Mouse (Mus musculus) myocyte (in vitro differentiated cells): Measurements from ENCODE around the gene Chrnb1. TPM values are rescaled to one million over a fixed set of nuclear protein-coding genes. Genes with fewer than 3 reads are reported as not detected.

Experiments
- H3K27me3 ChIP-seq: one replicate; pipeline ENCODE4 v1.6.1; 2011; ENCODE audit not compliant: control insufficient read depth, insufficient read depth, insufficient read length
- H3K36me3 ChIP-seq: one replicate; pipeline ENCODE4 v1.6.1; 2011; ENCODE audit not compliant: control insufficient read depth, insufficient read depth
- H3K4me2 ChIP-seq: one replicate; pipeline ENCODE4 v1.6.1; 2011; ENCODE audit warnings: low read depth, control low read depth
- H3K4me3 ChIP-seq: one replicate; pipeline ENCODE4 v1.5.1; 2011; ENCODE audit warnings: mild to moderate bottlenecking, control low read depth, moderate library complexity
- H3K79me2 ChIP-seq: one replicate; pipeline ENCODE4 v1.6.1; 2011; ENCODE audit not compliant: control insufficient read depth, insufficient read depth
- H3ac ChIP-seq: one replicate; pipeline ENCODE4 v1.6.1; 2011; ENCODE audit not compliant: control insufficient read depth, insufficient read length
- CEBPB ChIP-seq: IDR thresholded peaks from 2 replicates; pipeline ENCODE4 v1.6.1; 2011; ENCODE audit warnings: mild to moderate bottlenecking, moderate library complexity; ENCODE audit not compliant: poor library complexity, insufficient read depth, severe bottlenecking
- E2F4 ChIP-seq: IDR thresholded peaks from one replicate; pipeline ENCODE4 v1.6.1; 2011; ENCODE audit warnings: mild to moderate bottlenecking, control low read depth, moderate library complexity; ENCODE audit not compliant: insufficient read depth
- MAX ChIP-seq: IDR thresholded peaks from one replicate; pipeline ENCODE4 v1.6.1; 2011; ENCODE audit warnings: low read depth, mild to moderate bottlenecking, control low read depth
- MYOD1 ChIP-seq, 3 experiments: IDR thresholded peaks; one replicate each; pipeline ENCODE4 v1.6.1; 2011; ENCODE audit warnings: control low read depth in 2 of 3, low read depth in 2 of 3, mild to moderate bottlenecking in 2 of 3, moderate library complexity in 1 of 3; ENCODE audit not compliant: insufficient read length in 2 of 3, control insufficient read depth in 1 of 3
- MYOG ChIP-seq, 3 experiments: IDR thresholded peaks; one replicate each; pipeline ENCODE4 v1.6.1; 2011; ENCODE audit warnings: control low read depth in 2 of 3, low read depth in 2 of 3, mild to moderate bottlenecking in 2 of 3; ENCODE audit not compliant: insufficient read length in 2 of 3, control insufficient read depth in 1 of 3, insufficient read depth in 1 of 3
- POLR2A ChIP-seq: IDR thresholded peaks from one replicate; pipeline ENCODE4 v1.6.1; 2011; ENCODE audit warnings: low read depth, mild to moderate bottlenecking, control low read depth, moderate library complexity; ENCODE audit not compliant: insufficient read length
- POLR2AphosphoS2 ChIP-seq: IDR thresholded peaks from one replicate; pipeline ENCODE4 v1.6.1; 2011; ENCODE audit warnings: low read depth, control low read depth; ENCODE audit not compliant: insufficient read length
- REST ChIP-seq: IDR thresholded peaks from one replicate; pipeline ENCODE4 v1.6.1; 2011; ENCODE audit warnings: mild to moderate bottlenecking, control low read depth, moderate library complexity; ENCODE audit not compliant: insufficient read depth, insufficient read length
- SRF ChIP-seq: IDR thresholded peaks from one replicate; pipeline ENCODE4 v1.6.1; 2011; ENCODE audit warnings: low read depth; ENCODE audit not compliant: control insufficient read depth, insufficient read length
- TCF12 ChIP-seq: IDR thresholded peaks from one replicate; pipeline ENCODE4 v1.6.1; 2011; ENCODE audit warnings: mild to moderate bottlenecking, control low read depth; ENCODE audit not compliant: poor library complexity, insufficient read depth, severe bottlenecking
- TCF3 ChIP-seq: IDR thresholded peaks from one replicate; pipeline ENCODE4 v1.6.1; 2011; ENCODE audit warnings: low read depth, control low read depth; ENCODE audit not compliant: insufficient read length
- USF1 ChIP-seq: IDR thresholded peaks from one replicate; pipeline ENCODE4 v1.6.1; 2011; ENCODE audit warnings: low read depth, mild to moderate bottlenecking, control low read depth, moderate library complexity
- polyA plus RNA-seq: library from polyadenylated mRNA; unstranded; fragments of >200 nt; fragmentation: generic; extraction: Trizol; gene quantifications from one replicate; pipeline ENCODE4 v1.2.1, GENCODE M21; 2012; ENCODE audit warnings: missing spikeins

Gene Chrnb1
- polyA plus RNA-seq, 1 experiment, result 95.3 TPM

DNA sequence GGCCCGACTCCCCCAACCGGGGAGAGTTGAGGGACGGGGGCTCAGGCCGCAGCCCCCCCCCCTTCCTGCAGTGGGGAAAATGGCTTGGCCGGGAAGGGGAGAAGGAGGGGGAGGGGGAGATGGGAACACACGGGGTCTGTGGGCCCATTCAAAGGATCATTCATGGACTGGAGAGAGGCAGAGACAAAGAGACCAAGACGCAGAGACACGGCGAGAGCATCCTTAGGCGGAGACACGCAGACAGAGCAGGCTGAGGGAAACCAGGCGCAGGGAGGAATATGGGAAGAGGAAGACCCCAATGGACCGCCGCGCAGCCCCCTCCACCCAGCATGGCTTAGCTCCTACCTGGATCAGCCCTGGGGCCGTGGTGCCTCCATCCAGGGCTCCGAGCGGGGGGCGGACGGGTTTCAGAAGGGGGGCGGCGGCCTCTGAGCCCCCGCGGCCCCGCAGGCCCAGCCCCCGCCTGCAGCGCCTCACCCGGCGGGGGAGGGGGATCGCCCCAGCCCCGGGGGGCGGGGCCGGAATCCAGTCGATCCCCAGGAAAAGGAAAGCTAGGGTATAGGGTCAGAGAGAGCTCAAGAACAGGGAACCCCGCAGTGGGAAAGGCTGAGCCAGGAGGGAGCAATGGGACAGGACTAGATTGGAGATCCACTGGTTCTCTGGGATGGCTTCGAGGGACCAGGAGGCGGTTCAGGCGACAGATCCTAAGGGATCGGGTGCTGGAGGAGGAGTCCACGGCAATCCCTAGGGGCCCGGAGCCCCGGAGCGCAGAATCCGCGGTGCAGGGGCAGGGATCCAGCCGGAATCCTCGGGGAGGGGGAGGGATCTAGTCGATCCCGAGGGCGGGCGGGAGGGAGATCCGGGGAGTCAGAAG, 41.2 kb upstream of the Chrnb1 start:
- no peak for TF ChIP-seq MYOG (IDR thresholded peaks at IDR 0.05; ENCODE audit: control insufficient read depth in 1 of 3, insufficient read depth in 1 of 3, insufficient read length in 2 of 3, low read depth in 2 of 3)
- TF ChIP-seq MAX, result no peak
- no peak for TF ChIP-seq TCF3
- no peak for TF ChIP-seq E2F4
- no peak for TF ChIP-seq TCF12
- no peak for TF ChIP-seq POLR2A
- TF ChIP-seq REST, result no peak
- TF ChIP-seq CEBPB, result no peak
- no peak for TF ChIP-seq MYOD1 (IDR thresholded peaks at IDR 0.05; ENCODE audit: control insufficient read depth in 1 of 3, insufficient read length in 2 of 3, low read depth in 2 of 3)
- no peak for TF ChIP-seq POLR2AphosphoS2
- no peak for TF ChIP-seq SRF
- no peak for TF ChIP-seq USF1
- H3K27me3 ChIP-seq, result no peaks in the 10 kb centered on the region
- H3K79me2 ChIP-seq, result no peaks in the 10 kb centered on the region
- peak overlapping the region; percentile 39 for H3K4me3 ChIP-seq
- H3K36me3 ChIP-seq, result no peaks in the 10 kb centered on the region
- peak overlapping the region; percentile 84 for H3ac ChIP-seq
- peak overlapping the region; percentile 86 for H3K4me2 ChIP-seq

DNA sequence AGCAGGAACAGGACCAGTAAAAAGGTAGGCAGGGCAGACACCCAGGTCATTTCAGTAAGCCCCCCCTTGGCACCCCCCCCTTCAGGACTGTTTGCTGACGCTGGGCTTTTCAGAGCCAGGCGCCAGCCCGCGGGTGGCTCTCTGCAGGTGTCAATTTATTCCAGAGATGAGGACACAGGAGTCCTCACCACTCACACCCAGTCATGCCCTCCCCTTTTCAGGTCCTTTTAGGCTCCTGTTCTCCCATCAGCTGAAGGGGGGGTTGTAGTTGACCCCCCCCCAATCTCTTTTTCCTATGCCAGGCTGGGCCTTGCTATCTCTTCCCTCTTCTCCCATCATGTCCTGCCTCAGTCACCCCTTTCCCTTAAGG, 40.2 kb upstream of the Chrnb1 start:
- Histone ChIP-seq H3K4me3 (peak overlapping the region; percentile 39), H3K4me2 (peak overlapping the region; percentile 86)

DNA sequence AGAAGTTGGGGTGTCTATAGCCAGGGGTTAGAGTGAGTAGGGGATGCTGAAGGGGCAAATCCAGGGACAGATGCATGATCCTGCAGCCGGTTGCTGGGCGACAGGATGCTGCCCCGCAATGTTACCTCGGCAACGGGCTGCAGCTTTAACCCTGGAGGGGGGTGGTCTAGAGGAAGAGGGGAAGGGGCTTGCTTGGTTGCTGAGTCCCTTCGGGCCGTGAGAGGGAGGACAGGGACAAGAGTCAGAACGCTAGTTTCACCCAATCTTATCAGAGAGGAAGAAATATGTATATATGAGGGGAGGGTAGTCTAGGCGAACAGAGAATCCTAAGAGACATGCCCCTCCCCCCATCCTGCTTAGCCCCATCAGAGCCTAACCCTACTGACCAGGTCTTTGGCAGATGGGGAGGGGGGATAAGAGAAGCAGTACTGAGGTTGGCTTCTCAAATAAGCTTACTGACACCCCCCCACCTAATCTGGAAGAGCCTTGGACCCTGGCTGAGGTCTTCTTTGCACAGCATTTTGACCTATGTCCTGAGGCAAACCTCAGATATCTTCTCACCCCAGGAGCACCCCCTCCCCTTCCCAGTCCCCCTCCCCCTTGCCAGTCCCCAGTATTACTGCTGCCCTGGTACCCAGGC, 39.7 kb upstream of the Chrnb1 start:
- TF ChIP-seq E2F4 (no peak), MYOD1 (IDR thresholded peaks at IDR 0.05; ENCODE audit: control insufficient read depth in 1 of 3, insufficient read length in 2 of 3, low read depth in 2 of 3) (no peak), MAX (no peak), CEBPB (no peak), USF1 (no peak), MYOG (IDR thresholded peaks at IDR 0.05; ENCODE audit: control insufficient read depth in 1 of 3, insufficient read depth in 1 of 3, insufficient read length in 2 of 3, low read depth in 2 of 3) (no peak), POLR2A (no peak), REST (no peak), TCF3 (no peak), POLR2AphosphoS2 (no peak), TCF12 (no peak), SRF (no peak)
- Histone ChIP-seq H3K4me2 (no peak overlapping the region), H3K4me3 (no peak overlapping the region), H3K27me3 (no peaks in the 10 kb centered on the region), H3K36me3 (no peaks in the 10 kb centered on the region), H3ac (no peak overlapping the region), H3K79me2 (no peaks in the 10 kb centered on the region)

More for the DNA sequence above, 40.2 kb upstream of the Chrnb1 start:
- Histone ChIP-seq H3K27me3 (no peaks in the 10 kb centered on the region), H3K79me2 (no peaks in the 10 kb centered on the region), H3ac (no peak overlapping the region), H3K36me3 (no peaks in the 10 kb centered on the region)
- TF ChIP-seq SRF (no peak), MAX (no peak), E2F4 (no peak), POLR2AphosphoS2 (no peak), MYOD1 (IDR thresholded peaks at IDR 0.05; ENCODE audit: control insufficient read depth in 1 of 3, insufficient read length in 2 of 3, low read depth in 2 of 3) (no peak), MYOG (IDR thresholded peaks at IDR 0.05; ENCODE audit: control insufficient read depth in 1 of 3, insufficient read depth in 1 of 3, insufficient read length in 2 of 3, low read depth in 2 of 3) (no peak), TCF3 (no peak), REST (no peak), TCF12 (no peak), USF1 (no peak), CEBPB (no peak), POLR2A (no peak)

DNA sequence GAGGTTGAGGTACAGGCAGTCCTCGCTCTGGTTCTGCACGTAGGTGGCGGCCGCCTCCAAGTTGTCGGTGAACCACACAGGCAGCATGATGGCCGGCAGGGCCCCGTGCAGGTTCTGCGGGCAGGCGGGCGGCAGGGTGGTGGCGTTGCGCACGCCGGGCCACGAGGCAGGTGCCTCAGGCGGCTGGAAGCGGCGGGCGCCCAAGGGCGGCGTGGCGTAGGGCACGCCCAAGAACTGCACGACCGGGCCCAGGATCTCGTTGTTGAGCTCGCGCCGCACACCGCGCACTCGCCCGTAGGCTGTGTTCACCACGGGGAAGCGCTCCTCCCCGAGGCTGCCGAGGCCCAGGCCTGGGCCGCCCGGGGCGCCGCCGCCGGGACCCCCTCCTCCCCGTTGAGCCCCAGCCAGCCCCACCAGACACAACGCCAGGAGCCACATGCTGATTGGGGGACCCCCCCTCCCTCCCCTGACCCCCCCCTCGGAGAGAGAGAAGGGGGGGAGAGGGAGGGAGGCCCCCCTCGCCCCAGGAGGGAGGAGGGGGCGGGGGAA, 38.3 kb upstream of the Chrnb1 start:
- no peaks in the 10 kb centered on the region for H3K27me3 ChIP-seq
- no peak overlapping the region for H3ac ChIP-seq
- H3K36me3 ChIP-seq, result no peaks in the 10 kb centered on the region
- no peaks in the 10 kb centered on the region for H3K79me2 ChIP-seq
- TF ChIP-seq REST, result no peak
- no peak for TF ChIP-seq POLR2A
- TF ChIP-seq E2F4, result no peak
- TF ChIP-seq TCF12, result no peak
- no peak for TF ChIP-seq MYOG (IDR thresholded peaks at IDR 0.05; ENCODE audit: control insufficient read depth in 1 of 3, insufficient read depth in 1 of 3, insufficient read length in 2 of 3, low read depth in 2 of 3)
- TF ChIP-seq MYOD1 (IDR thresholded peaks at IDR 0.05; ENCODE audit: control insufficient read depth in 1 of 3, insufficient read length in 2 of 3, low read depth in 2 of 3), result no peak
- TF ChIP-seq POLR2AphosphoS2, result no peak
- no peak for TF ChIP-seq TCF3
- no peak for TF ChIP-seq USF1
- TF ChIP-seq SRF, result no peak
- TF ChIP-seq MAX, result no peak
- no peak for TF ChIP-seq CEBPB
- no peak overlapping the region for H3K4me3 ChIP-seq
- H3K4me2 ChIP-seq, result no peak overlapping the region
